Mouse (Mus musculus): Measurements from ENCODE around the gene Tmem231. TPM values are rescaled to one million over a fixed set of nuclear protein-coding genes. Genes with fewer than 3 reads are reported as not detected.

Tmem231 gene
- polyA plus RNA-seq, 1 experiment from 2014 or later = 12.8 TPM

Other genes with a start within 250 kb of the Tmem231 start
- 387 TPM in 1 of 2 replicates, not detected in the other for gene Ctrb1, start 242.9 kb downstream of the Tmem231 start, polyA plus RNA-seq (2014; fragmentation: Nextera tagmentation; extraction: Ambion mirVana)
- gene Bcar1, start 190.1 kb downstream of the Tmem231 start, polyA plus RNA-seq (2014; fragmentation: Nextera tagmentation; extraction: Ambion mirVana) = 50.2 and 54.2 TPM in 2 replicates
- gene Cfdp1, start 79.6 kb downstream of the Tmem231 start, polyA plus RNA-seq (2014; fragmentation: Nextera tagmentation; extraction: Ambion mirVana) = 166 and 198 TPM in 2 replicates
- 9.0 and 9.4 TPM in 2 replicates for gene Tmem170, start 57.1 kb downstream of the Tmem231 start, polyA plus RNA-seq (2014; fragmentation: Nextera tagmentation; extraction: Ambion mirVana)
- 2.1 and 2.6 TPM in 2 replicates for gene Chst5, start 23.4 kb downstream of the Tmem231 start, polyA plus RNA-seq (2014; fragmentation: Nextera tagmentation; extraction: Ambion mirVana)
- 182 and 191 TPM in 2 replicates for gene Gabarapl2, start 6.8 kb upstream of the Tmem231 start, polyA plus RNA-seq (2014; fragmentation: Nextera tagmentation; extraction: Ambion mirVana)
- 7.4 and 11.0 TPM in 2 replicates for gene Adat1, start 58.4 kb upstream of the Tmem231 start, polyA plus RNA-seq (2014; fragmentation: Nextera tagmentation; extraction: Ambion mirVana)
- 226 and 241 TPM in 2 replicates for gene Kars, start 77.4 kb upstream of the Tmem231 start, polyA plus RNA-seq (2014; fragmentation: Nextera tagmentation; extraction: Ambion mirVana)
- gene Terf2ip, start 77.5 kb upstream of the Tmem231 start, polyA plus RNA-seq (2014; fragmentation: Nextera tagmentation; extraction: Ambion mirVana) = 21.3 and 22.9 TPM in 2 replicates
- 0.28 and 0.91 TPM in 2 replicates for gene Gm6793, start 81.2 kb upstream of the Tmem231 start, polyA plus RNA-seq (2014; fragmentation: Nextera tagmentation; extraction: Ambion mirVana)